Mouse (Mus musculus) ES-E14 (cell line): Measurements from ENCODE around the gene Zkscan6.

ENCODE experiments used
- CHD2 ChIP-seq: IDR thresholded peaks from 2 replicates; pipeline ENCODE4 v1.6.1; 2014; ENCODE audit warnings: mild to moderate bottlenecking, low read depth, low read length, inconsistent platforms
- HCFC1 ChIP-seq: IDR thresholded peaks from 2 replicates; pipeline ENCODE4 v1.6.1; 2012; ENCODE audit warnings: low read length, inconsistent platforms, borderline replicate concordance; ENCODE audit not compliant: insufficient read depth
- MAFK ChIP-seq: IDR thresholded peaks from 2 replicates; pipeline ENCODE4 v1.6.1; 2014; ENCODE audit warnings: mild to moderate bottlenecking, low read depth, low read length, inconsistent platforms; ENCODE audit not compliant: insufficient read depth
- ZC3H11A ChIP-seq: IDR thresholded peaks from 2 replicates; pipeline ENCODE4 v1.6.1; 2012; ENCODE audit warnings: low read depth, mild to moderate bottlenecking, inconsistent platforms, low read length, borderline replicate concordance
- ZNF384 ChIP-seq: IDR thresholded peaks from 2 replicates; pipeline ENCODE4 v1.6.1; 2012; ENCODE audit warnings: low read depth, low read length, inconsistent platforms

GRCm38 (mm10) chr11:65820280-65820679 lies 13.3 kb downstream of the Zkscan6 start:
- TF ChIP-seq MAFK (no peak), ZNF384 (no peak), ZC3H11A (no peak), CHD2 (no peak), HCFC1 (no peak)
